Mouse (Mus musculus) adrenal gland, postnatal 25 days (tissue): ENCODE measurements around the gene Fasn. TPM values are rescaled to one million over a fixed set of nuclear protein-coding genes. Genes with fewer than 3 reads are reported as not detected.

Source experiments
- DNase-seq: peaks from one replicate; pipeline ENCODE4 v3.0.0; 2021; ENCODE audit warnings: mixed read lengths
- total RNA-seq: library from RNA; stranded (reverse); gene quantifications from 2 replicates; pipeline ENCODE4 v1.2.3, GENCODE M21; 2021

Fasn gene
- total RNA-seq, 1 experiment from 2014 or later, result 1,301 TPM

GRCm38 (mm10) chr11:120828416-120828815 is 4.1 kb upstream of the Fasn start:
- no peak for DNase-seq

- DNase-seq, result no peak
These were observed 1.9 kb upstream of the Fasn start for GRCm38 (mm10) chr11:120826016-120826953.

GRCm38 (mm10) chr11:120825289-120825863 is 1.0 kb upstream of the Fasn start:
- no peak for DNase-seq

DNA sequence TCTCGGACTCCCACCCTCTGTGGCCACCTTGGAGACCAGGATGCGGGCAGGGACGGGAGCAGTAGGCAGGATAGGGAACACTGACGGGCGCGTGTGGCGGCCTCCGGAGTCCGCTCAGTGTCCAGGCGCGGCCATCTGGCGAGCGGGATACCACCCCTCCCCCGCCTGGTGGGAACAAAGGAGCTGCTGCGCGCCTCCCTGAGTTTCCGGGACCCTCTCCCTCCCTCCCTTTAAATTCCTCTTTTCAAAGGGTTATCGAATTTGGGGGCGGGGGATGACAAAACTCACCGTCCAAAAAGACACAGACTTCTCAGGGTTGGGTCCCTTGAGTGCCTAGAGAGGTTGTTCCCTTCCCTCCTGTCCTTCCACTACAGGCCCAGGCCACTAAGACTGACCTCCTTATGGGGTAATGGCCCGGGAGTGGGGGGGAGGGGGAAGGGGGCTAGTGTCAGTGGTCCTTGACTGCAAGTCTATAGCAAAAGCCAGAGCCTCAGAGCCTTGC is 491 bp upstream of the Fasn start:
- DNase-seq, result no peak

- DNase-seq, result peak; percentile 74
These were observed 798 bp downstream of the Fasn start for GRCm38 (mm10) chr11:120823551-120823947.

DNA sequence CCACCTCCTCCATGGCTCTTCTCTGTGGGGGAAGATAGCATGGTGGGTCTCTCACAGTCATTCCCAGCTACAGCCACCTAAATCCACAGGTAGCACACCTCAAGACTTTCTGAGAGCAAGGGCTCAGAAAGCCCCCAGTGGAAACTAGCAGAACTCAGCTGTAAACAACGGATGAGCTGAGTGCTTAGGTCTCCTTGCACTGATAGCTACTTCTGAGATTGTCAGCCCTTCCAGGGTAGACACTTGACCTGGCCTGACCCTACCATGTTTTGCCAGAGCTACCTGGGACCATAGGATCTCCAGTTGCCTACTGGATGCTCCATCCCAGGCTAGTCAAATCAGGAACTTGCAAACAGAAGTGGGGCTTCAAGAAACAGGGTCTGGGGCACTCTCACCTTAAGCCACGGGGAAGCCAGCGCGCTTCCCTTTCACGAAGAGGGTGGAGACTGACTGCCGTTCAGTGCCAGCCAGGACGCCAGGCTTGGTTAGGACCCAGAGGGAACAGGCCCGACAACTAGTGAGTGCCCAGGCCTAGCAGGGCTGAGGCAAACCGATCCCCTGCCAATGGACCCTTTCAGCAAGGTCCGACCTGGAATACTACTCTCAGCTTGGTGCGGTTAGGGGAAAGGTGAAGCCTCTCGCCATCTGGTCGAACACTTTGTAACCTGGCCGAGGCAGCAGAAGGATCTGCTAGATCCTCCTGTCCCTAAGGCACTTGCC is 1.4 kb downstream of the Fasn start:
- DNase-seq, result peak; percentile 42

DNA sequence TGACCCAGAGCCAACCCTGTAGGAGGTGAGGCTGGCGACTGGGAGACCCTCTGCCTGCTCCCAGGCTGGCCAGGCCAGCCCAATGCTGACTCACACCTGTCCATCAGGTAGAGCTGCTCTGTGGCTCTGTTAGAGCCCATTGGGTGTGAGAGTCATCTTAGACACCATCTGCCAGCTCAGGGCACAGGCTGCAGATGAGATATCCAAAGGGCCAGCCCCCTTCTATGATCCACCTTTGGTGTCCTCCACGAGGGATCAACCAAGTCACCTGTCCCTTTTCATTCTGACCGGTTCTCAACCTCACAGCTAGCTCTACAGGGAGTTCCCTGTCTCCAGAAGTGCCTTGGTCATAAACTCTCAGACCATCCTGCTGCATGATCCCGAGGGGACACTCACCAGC is 2.0 kb downstream of the Fasn start:
- DNase-seq, result no peak

DNA sequence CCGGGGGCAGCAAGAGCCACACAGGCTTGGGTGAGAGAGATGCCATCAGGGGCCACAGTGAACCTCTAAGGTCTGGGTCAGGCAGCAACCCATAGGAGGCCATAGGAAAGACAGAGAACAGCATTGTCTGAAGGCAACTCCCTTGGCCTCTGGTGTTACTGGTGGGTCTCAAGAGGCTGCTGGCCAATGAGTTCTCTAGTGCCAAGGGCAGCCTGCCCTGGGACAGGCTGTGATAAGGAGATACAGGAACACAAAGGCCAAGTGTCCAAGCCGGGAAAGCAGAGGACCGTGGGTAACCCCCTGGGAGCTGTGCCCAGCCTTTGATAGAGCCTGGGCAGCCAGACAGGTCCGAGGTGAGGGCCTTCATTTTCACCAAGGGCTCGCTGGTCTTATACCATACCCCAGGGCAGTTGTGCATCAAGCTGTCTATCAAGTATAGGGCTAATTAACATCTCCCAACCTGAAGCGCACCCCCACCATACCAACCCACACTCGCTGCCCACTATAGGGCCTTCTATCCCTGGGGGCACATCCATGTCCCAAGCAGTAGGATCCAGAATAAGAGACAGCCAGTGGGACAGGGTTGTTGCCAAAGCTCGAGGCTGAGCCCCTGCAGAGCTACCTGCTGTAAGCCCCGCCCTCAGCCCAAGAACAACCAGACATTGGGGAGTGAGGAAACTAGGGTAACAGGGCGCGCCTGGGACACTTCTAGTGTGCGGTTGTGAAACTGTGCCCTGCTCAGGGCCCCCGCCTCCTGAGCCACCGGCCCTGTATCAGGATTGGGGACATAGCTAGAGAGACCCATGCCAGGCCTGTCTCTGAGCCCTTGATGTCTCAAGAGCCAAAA is 3.0 kb downstream of the Fasn start:
- no peak for DNase-seq

DNA sequence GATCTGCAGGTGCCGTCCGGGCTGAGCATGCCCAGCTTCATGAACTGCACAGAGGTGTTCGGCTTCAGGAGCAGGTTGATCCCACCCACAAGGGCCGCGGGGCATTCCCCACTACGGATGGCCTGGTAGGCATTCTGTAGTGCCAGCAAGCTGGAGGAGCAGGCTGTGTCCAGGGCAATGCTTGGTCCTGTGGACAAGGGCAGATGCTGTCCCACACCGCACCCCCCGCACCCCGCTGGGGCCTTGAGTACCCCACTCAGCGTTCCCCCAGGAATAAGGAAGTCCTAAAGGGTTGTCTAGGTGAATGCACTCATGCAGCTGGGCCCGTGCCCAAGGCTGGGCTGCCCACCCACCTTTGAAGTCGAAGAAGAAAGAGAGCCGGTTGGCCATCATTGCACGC is 3.8 kb downstream of the Fasn start:
- DNase-seq, result no peak

GRCm38 (mm10) chr11:120819556-120819955 is 4.8 kb downstream of the Fasn start:
- DNase-seq, result peak; percentile 1

DNA sequence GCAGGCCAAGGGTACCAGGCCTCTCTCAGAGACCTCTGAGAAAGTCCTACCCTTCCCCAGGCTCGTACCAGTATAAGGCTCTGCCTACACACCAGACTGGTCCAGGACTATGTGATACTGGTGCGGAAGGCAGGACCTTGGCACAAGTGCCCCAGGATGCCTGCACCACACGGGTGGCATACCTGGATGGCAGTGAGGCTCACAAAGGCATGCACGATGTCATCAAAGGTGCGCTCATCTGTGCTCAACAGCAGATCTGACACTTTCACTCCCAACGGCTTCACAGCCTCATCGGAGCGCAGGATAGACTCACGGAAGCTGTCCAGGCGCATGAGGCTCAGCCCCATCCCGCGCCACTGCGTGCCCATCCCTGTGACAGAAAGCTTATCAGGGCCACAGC is 6.1 kb downstream of the Fasn start:
- DNase-seq, result no peak

- DNase-seq, result no peak
These were observed 7.0 kb downstream of the Fasn start for GRCm38 (mm10) chr11:120817358-120817757.

- DNase-seq, result no peak
These were observed 12.3 kb downstream of the Fasn start for GRCm38 (mm10) chr11:120812068-120812467.

DNA sequence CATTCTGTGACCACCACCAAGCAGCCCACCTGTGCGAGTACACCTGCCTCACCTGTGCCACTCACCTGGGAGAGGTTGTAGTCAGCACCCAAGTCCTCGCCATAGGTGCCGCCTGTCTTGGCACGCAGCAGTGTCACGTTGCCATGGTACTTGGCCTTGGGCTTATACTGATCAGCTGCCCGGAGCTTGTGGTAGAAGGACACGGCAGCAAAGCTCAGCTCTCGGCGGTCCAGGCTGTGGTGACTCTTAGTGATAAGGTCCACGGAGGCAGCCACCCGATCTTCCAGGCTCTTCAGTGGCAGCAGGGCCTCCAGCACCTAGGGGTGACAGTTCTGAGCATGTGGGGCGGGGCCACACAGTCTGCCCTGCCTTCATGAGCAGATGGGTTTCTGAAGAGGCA is 16.3 kb downstream of the Fasn start:
- peak; percentile 39 for DNase-seq

- no peak for DNase-seq
These were observed 18.7 kb downstream of the Fasn start for GRCm38 (mm10) chr11:120805375-120806298.

DNA sequence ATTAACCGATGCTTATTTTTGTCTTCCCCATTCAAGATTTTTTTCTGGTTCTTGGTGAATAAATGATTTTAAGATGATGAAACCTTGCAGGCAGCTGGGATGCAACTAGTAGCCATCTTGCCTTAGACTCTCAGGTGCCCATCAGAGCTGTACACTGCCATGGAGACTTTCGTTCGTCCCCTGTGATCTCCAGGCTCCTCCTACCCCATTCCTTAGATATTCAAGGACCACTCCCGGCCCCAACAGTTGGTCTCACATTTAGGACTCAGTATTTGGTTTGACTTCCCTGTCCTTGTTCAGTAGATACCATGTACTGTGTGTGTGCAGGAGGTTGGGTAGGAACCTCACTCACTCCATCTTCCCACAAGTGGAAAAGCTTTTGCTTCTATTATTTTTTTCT is 19.6 kb downstream of the Fasn start:
- no peak for DNase-seq

DNA sequence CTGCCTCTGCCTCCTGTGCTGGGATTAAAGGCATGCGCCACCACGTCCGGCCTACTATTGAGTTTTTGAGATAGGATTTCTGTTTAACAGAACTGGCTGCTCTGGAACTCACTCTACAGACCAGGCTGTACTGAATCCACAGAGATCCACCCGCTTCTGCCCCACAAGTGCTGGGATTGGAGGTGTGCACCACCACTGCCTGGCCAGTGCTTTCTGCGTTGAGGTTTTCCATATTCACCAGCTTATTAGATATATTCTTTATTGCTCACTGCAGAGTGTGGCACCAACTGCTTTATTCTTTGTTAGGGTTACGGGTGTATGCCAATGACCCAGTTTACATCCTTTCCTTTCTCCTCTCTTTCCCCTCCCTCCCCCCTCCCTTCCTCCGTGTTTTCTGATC is 20.1 kb downstream of the Fasn start:
- DNase-seq, result no peak

- DNase-seq, result peak; percentile 89
These were observed 24.1 kb downstream of the Fasn start for GRCm38 (mm10) chr11:120800061-120800904.

- no peak for DNase-seq
These were observed 24.9 kb downstream of the Fasn start for GRCm38 (mm10) chr11:120799316-120799890.
